Mouse (Mus musculus) megakaryocyte, embryonic 14.5 days (primary cell): ENCODE results near the gene Zbtb16.

Experiments used
- FLI1 ChIP-seq: IDR thresholded peaks from 2 replicates; pipeline ENCODE4 v1.6.1; 2012; ENCODE audit warnings: low read length, inconsistent platforms, mixed read lengths
- GATA1 ChIP-seq: IDR thresholded peaks from 3 replicates; pipeline ENCODE4 v1.6.1; 2012; ENCODE audit warnings: mixed read lengths, low read length, inconsistent platforms, borderline replicate concordance

GRCm38 (mm10) chr9:48744451-48744850 is 91.6 kb downstream of the Zbtb16 start:
- TF ChIP-seq GATA1 (no peak), FLI1 (no peak)
